Mouse (Mus musculus) regulatory T cell (primary cell): ENCODE measurements at regions not wholly inside any gene's neighbourhood (a gene's known extent, or its start where the extent isn't known, plus 50 kb on each side); places are given as distances from the start of the nearest gene placed in this dataset.

Source experiments
- in situ Hi-C: fragments of 300-600 bp; cut with MboI, MseI; formaldehyde crosslinking; loops from one replicate; pipeline ENCODE4 v1.15.1; 2025; ENCODE audit warnings: high pct_unique_total_duplicates

GRCm38 (mm10) chr2:131436149-131436548 is 55.1 kb upstream of the Smox start:
- in situ Hi-C loops, result no loop called here

- in situ Hi-C loops, result loop anchor here (5.0 kb wide), 1 partner anchor 77 kb away; no protein-coding TSS in a partner anchor
Measured at GRCm38 (mm10) chr2:131430474-131430873, 60.8 kb upstream of the Smox start.

GRCm38 (mm10) chr2:131428089-131428488 is 63.2 kb upstream of the Smox start:
- in situ Hi-C loops, result no loop called here

DNA sequence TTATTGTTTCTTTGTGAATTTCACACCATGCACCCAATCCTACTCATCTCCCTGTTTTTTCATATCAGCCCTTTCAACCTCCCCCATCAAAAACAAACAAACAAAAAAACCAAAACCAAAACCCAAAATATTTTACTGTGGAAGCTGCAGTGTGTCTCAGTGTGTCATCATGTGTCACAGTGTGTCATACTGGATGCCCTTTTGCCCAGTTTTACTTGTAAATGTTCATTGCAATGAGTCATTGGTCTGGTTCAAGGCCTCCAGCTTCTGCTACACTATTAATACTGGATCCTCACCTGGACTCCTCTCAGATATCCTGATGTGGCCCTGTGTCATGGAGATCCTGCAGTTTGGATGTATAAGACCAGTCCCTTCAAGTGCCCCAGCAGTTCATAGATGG is 64.4 kb upstream of the Smox start:
- in situ Hi-C loops, result no loop called here

DNA sequence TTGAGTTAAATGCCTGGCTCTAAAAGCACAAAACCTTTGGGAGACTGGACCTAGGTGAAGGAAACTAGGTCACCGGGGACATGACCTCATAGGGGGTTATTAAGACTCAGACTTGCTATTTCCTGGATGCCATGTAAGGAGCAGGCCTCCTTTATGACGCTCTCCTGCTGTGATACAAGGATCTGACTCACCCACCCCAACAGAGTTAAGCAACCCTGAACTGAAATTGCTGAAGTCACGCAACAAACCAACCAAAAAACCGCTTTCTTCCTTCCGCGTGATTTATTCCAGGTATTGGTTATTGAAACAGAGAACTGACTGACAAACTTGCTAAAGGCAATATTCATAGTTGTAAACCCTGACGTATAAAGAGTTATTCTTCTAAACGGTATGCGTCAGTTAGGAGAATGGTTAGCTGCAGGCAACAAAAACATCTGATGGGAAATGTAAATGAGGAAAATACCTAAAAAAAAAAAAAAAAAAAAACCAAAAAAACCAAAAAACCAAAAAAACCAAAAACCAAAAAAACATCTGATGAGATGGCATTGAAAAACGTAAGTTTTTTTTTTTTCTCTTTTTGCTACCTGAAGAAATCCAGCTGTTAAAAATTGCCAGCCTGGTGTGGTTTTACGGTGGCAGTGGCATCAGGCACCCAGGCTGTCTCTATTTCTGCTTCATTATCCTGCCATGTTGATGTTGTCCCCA is 67.5 kb upstream of the Smox start:
- in situ Hi-C loops, result no loop called here

DNA sequence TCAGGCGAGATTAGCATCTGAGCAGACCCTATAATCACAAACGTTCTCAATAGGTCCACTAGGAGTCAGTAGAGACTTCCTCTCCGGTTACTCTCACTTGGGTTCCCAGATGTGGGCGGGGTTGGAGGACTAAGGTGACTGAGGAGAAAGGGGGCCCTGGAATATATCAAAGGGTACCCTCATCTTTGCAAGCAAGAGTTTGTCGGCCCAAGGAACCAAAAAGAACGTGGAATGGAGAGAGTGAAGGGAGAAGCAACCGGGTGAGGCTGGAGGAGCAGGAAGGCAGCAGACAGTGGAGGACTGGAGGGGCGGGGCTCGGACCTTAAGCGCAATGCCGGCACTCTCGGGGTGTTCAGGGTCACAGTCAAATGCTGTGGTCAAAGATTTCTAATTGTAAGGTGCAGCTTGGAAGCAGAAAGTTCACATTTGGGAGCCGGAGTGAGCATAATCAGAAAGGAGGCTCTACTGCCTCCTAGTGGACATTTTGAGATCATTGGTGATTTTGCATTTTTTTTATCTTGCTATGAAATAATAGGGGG is 68.3 kb upstream of the Smox start:
- in situ Hi-C loops, result no loop called here

DNA sequence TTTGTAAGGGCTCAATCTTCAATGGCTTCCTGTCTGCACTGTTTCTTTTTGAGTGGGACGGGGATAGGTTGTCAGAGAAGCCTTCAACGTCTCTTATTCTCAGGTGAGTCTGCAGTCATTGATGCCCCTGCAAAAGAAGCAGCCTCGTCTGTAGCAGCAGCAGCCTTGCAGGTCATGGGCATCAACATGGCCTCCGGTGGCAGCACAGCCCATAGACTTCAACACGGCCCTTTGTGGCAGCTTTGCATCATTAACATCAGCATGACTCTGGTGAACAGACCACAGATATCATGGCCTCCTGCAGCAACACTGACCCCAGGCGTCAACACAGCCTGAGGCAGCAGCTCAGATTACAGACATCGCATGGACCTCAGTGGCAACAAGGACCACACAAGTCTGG is 65.4 kb upstream of the Rnf24 start:
- in situ Hi-C loops, result loop anchor here (5.0 kb wide), 1 partner anchor 151 kb away; no protein-coding TSS in a partner anchor

- in situ Hi-C loops, result loop anchor here (5.0 kb wide), 1 partner anchor 150 kb away; no protein-coding TSS in a partner anchor
Measured at GRCm38 (mm10) chr2:131417472-131417871, 64.8 kb upstream of the Rnf24 start.

- in situ Hi-C loops, result loop anchor here (5.0 kb wide), 1 partner anchor 149 kb away; no protein-coding TSS in a partner anchor
Measured at GRCm38 (mm10) chr2:131416482-131416881, 63.8 kb upstream of the Rnf24 start.

DNA sequence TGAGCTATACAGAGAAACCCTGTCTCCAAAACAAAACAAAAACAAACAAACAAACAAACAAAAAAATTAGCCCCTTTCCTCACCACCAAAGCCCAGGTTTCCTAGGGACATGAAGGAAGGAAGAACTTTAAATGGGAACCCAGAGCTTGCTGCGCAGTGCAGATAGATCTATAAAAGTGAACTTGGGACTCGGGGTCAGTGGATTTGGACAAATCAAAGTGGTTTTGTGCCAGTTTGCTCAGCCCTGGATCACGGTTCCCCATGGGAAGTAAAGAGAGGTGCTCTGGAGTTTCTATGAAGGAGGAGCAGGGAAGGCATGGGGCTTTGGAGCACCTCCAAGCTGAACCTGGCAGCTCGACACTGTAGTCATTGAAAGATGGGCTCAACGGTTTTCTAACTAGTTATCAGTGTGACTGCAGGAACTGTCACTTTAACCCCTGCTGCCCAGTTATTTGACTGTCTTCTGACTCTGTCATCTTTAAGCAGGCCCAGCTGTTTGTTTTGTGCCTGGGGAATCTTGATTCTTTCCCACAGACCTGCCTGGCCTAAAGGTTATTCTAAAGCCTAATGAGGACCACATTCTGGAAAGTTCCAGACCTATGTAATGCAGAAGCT is 58.3 kb upstream of the Rnf24 start:
- in situ Hi-C loops, result loop anchor here (5.0 kb wide), 1 partner anchor 49 kb away; no protein-coding TSS in a partner anchor

DNA sequence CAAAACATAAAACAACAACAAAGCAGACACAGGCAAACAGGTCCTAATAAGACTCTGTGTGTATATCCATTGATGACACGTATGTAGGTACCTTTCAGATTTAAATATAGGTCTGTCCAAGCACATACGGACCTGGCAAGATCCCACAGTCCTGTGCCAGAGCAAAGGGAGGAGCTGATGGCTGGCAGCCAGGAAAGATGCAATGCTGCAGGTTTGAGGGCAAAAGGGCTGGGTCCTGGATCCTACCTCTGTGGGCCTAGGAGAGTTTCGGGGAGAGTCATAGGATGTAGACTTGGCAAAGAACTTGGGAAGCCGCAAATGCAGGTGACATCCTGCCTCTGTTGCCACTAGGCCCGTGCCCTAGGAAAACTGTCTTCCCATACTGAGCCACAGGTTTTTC is 54.6 kb upstream of the Rnf24 start:
- in situ Hi-C loops, result loop anchor here (5.0 kb wide), 1 partner anchor 320 kb away; the partner anchor contains the start of gene Siglec1

GRCm38 (mm10) chr2:131404218-131404555 is 51.5 kb upstream of the Rnf24 start:
- in situ Hi-C loops, result no loop called here

- in situ Hi-C loops, result no loop called here
Measured at GRCm38 (mm10) chr2:131403543-131404217, 51.0 kb upstream of the Rnf24 start.
